Mouse (Mus musculus) stomach, postnatal 0 days (tissue): ENCODE results near the gene St7. TPM values are rescaled to one million over a fixed set of nuclear protein-coding genes. Genes with fewer than 3 reads are reported as not detected.

Experiments
- ATAC-seq: fragments of 200-750 bp; cut with Nextera tagmentation; 2 replicates; pipeline ENCODE4 v1.8.0; 2017; ENCODE audit not compliant: low FRiP score, low TSS enrichment
- DNase-seq: peaks from one replicate; pipeline ENCODE4 v3.0.0-alpha.2; 2016; ENCODE audit warnings: low spot score
- H3K27ac ChIP-seq: fragments of 300-500 bp; sonication (generic); replicated peaks from 2 replicates; pipeline ENCODE4 v1.5.1; 2014; ENCODE audit warnings: mild to moderate bottlenecking, control low read depth
- H3K27me3 ChIP-seq: fragments of 300-500 bp; sonication (generic); 2 replicates; pipeline ENCODE4 v1.6.1; 2014; ENCODE audit warnings: low read length; ENCODE audit not compliant: control insufficient read depth, insufficient read depth
- H3K36me3 ChIP-seq: fragments of 300-500 bp; sonication (generic); 2 replicates; pipeline ENCODE4 v1.6.1; 2014; ENCODE audit warnings: low read length, mixed read lengths; ENCODE audit not compliant: control insufficient read depth, insufficient read depth
- H3K4me1 ChIP-seq: fragments of 300-500 bp; sonication (generic); replicated peaks from 2 replicates; pipeline ENCODE4 v1.6.1; 2014; ENCODE audit warnings: antibody characterized with exemption; ENCODE audit not compliant: control insufficient read depth, insufficient read depth
- H3K4me2 ChIP-seq: fragments of 300-500 bp; sonication (generic); replicated peaks from 2 replicates; pipeline ENCODE4 v1.6.1; 2014; ENCODE audit warnings: low read depth, mild to moderate bottlenecking, control low read depth, moderate library complexity
- H3K4me3 ChIP-seq: fragments of 300-500 bp; sonication (generic); 2 replicates; pipeline ENCODE4 v1.5.1; 2014; ENCODE audit warnings: low read depth, low read length, control low read depth
- H3K9ac ChIP-seq: fragments of 300-500 bp; sonication (generic); 2 replicates; pipeline ENCODE4 v1.6.1; 2014; ENCODE audit warnings: mild to moderate bottlenecking, low read length, control low read depth, mixed read lengths
- H3K9me3 ChIP-seq: fragments of 300-500 bp; sonication (generic); 2 replicates; pipeline ENCODE4 v1.6.1; 2016; ENCODE audit warnings: low read length; ENCODE audit not compliant: control insufficient read depth
- CTCF ChIP-seq: IDR thresholded peaks from 2 replicates; pipeline ENCODE4 v1.5.1; 2016; ENCODE audit warnings: antibody characterized with exemption, low read depth, mild to moderate bottlenecking, moderate library complexity
- EP300 ChIP-seq: optimal IDR thresholded peaks from 2 replicates; pipeline ENCODE3; 2016; ENCODE audit warnings: antibody characterized with exemption
- WGBS: fragments of 180-500 bp; shearing (Covaris S2); extraction: QIAGEN DNeasy Blood & Tissue Kit; methylation state at CpG from one replicate; pipeline ENCODE4 v1.1.7; 2014; 5-methylcytosine and 5-hydroxymethylcytosine counted together
- polyA plus RNA-seq: library from polyadenylated mRNA; unstranded; fragments of >200 nt; fragmentation: Nextera tagmentation; extraction: Ambion mirVana; gene quantifications from 2 replicates; pipeline ENCODE4 v1.2.1, GENCODE M21; 2015

The St7 gene
- polyA plus RNA-seq, 1 experiment from 2014 or later, result 12.5 TPM

DNA sequence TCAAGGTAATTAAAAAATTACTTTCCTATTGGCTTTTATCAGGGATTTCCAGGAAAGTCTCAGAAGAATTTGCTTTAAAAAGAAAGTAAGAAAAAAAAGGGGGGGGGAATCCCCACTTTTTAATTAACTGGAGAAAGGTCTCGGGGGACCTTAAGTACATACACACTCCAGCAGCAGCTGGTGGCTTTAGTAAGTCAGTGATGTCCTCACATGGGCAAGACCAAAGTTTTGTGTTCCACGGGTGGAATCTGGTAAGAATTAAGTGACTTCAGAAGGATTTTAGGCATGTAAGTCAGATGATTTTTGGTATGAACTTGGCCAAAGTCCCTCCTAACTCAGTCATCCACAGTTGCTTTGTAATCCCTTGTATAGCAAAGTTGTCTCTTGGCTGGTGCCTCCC lies 92.5 kb downstream of the St7 start:
- no peak overlapping the region for H3K9ac ChIP-seq
- H3K27me3 ChIP-seq, result no peaks in the 10 kb centered on the region
- no peak overlapping the region for H3K4me3 ChIP-seq
- no peak for DNase-seq
- H3K4me2 ChIP-seq, result no peak overlapping the region
- WGBS, result 49% methylated on average over 2 of the region's 2 CpGs
- no peak for ATAC-seq
- H3K4me1 ChIP-seq, result no peaks in the 10 kb centered on the region
- H3K36me3 ChIP-seq, result no peaks in the 10 kb centered on the region
- H3K27ac ChIP-seq, result no peak overlapping the region
- TF ChIP-seq CTCF, result no peak
- TF ChIP-seq EP300, result no peak
- H3K9me3 ChIP-seq, result no peaks in the 10 kb centered on the region

DNA sequence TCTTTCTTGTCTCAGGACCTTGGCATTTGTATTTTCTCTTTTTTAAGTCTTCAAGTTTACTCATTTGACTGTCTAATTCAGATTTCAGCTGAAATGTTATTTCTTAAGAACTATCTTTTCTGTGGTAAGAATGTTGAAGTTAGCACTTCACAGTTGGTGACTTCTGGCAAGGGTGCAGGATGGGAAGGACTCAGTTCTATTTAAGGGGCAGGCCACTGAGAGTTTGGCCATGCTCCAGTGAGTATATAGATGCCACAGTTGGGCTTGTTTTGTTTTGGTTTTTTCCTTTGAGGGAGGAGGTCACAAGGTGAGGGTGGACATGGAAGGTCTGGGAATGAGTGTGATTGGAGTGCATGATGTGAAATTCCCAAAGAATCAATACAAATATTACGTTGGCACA lies 95.1 kb downstream of the St7 start:
- Histone ChIP-seq H3K4me2 (no peak overlapping the region), H3K4me1 (no peaks in the 10 kb centered on the region), H3K36me3 (no peaks in the 10 kb centered on the region), H3K4me3 (no peak overlapping the region), H3K9ac (no peak overlapping the region), H3K27ac (no peak overlapping the region), H3K27me3 (no peaks in the 10 kb centered on the region), H3K9me3 (no peaks in the 10 kb centered on the region)
- ATAC-seq, result no peak
- TF ChIP-seq EP300 (no peak), CTCF (no peak)
- 86% methylated on average over 1 of the region's 1 CpGs for WGBS
- no peak for DNase-seq

DNA sequence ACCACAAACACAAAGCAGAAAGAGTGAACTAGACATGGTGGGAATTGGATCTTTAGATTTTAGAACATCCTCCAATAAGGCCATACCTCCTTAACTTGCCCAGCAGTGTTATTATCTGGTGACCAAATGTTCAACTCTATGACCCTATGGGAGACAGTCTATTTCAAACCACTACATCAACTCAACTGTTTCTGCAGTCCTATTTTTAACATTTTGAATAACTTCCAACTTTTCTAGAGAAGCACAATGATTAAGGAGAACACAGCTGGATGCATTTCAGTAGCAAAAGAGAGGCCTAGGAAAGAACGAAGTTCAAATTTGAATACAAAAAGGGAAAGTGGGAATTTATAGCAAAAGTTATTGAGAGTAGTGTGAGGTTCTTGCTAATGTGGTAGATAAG lies 97.5 kb downstream of the St7 start:
- Histone ChIP-seq H3K36me3 (no peaks in the 10 kb centered on the region), H3K4me2 (no peak overlapping the region), H3K9me3 (no peaks in the 10 kb centered on the region), H3K27me3 (no peaks in the 10 kb centered on the region), H3K4me1 (no peaks in the 10 kb centered on the region; the same call in 1 of the 2 replicates), H3K4me3 (no peak overlapping the region), H3K9ac (no peak overlapping the region), H3K27ac (no peak overlapping the region)
- WGBS, result 53% methylated on average over 1 of the region's 1 CpGs
- DNase-seq (no peak), ATAC-seq (no peak)
- no peak for TF ChIP-seq EP300
- TF ChIP-seq CTCF, result no peak

DNA sequence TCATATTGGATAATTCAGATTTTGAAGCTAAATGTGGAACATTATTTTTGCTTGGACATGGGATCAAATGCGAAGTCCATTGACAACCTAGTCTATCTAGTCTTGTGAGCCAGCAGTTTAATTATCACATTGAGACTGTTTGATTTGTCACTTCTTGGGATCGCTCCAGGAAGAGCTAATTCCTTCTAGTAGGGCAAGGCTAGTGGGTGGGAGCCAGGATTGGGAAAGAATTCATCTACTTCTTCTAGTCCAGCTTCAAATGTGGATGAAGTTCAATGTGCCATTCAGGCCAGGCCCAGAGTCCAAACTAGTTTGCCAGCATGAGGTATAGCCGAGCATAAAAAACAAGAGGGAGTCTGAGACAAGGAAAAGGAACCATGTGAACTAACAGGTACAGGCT lies 100.7 kb downstream of the St7 start:
- no peak overlapping the region for H3K27ac ChIP-seq
- no peak overlapping the region for H3K9ac ChIP-seq
- no peak for ATAC-seq
- no peaks in the 10 kb centered on the region for H3K9me3 ChIP-seq
- no peak overlapping the region for H3K4me3 ChIP-seq
- H3K4me2 ChIP-seq, result no peak overlapping the region
- no peaks in the 10 kb centered on the region for H3K27me3 ChIP-seq
- no peak for TF ChIP-seq CTCF
- no peak for TF ChIP-seq EP300
- H3K36me3 ChIP-seq, result no peaks in the 10 kb centered on the region
- no peaks in the 10 kb centered on the region; the same call in 1 of the 2 replicates for H3K4me1 ChIP-seq
- 77% methylated on average over 3 of the region's 3 CpGs for WGBS
- DNase-seq, result no peak

DNA sequence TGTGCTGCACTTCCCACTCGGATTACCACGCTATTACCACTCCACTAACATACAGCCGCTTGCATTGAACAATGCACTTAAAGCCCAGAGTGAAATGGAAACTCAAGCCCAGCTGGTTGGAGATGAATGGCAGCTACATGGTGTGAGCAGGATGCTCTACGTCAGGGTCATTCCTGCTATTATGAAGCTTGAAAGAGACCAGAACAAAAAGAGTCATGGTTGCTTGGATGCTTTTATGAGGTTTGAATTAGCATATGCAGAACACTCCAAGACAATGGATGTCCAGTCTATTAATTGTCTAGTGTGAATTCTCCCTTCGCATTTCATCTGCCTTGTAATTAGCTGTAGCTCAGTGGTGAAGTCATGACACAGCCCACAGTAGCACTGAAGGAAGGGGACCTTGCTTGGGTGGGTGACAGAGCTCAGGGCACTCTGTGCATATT lies 104.6 kb downstream of the St7 start:
- DNase-seq (no peak), ATAC-seq (no peak)
- H3K9ac ChIP-seq, result no peak overlapping the region
- no peaks in the 10 kb centered on the region for H3K36me3 ChIP-seq
- H3K27ac ChIP-seq, result no peak overlapping the region
- H3K4me2 ChIP-seq, result no peak overlapping the region
- H3K4me3 ChIP-seq, result no peak overlapping the region
- no peaks in the 10 kb centered on the region for H3K9me3 ChIP-seq
- H3K4me1 ChIP-seq, result no peaks in the 10 kb centered on the region; the same call in 1 of the 2 replicates
- TF ChIP-seq CTCF (no peak), EP300 (no peak)
- H3K27me3 ChIP-seq, result no peaks in the 10 kb centered on the region
- 87% methylated on average over 5 of the region's 5 CpGs for WGBS

DNA sequence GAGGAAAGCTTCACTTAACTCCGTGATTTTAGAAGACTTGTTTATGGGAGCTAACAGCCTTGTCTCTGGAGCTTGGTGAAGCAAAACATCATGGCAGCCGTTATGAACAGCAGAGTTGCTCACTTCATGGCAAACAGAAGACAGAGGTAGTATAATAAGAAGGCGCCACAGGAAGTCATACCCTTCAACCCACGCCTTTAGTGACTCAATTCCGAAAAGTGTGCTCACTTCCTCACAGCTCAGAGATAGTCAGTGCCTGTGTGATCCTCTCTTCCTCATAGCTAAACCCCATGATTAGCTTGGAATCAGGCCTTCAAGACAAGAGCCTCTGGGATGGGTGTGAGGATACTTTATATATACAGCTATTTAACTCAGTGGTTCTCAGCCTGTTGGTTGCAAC lies 108.0 kb downstream of the St7 start:
- DNase-seq (no peak), ATAC-seq (no peak)
- TF ChIP-seq EP300 (no peak), CTCF (no peak)
- Histone ChIP-seq H3K9me3 (no peaks in the 10 kb centered on the region), H3K27me3 (no peaks in the 10 kb centered on the region), H3K9ac (no peak overlapping the region), H3K36me3 (no peaks in the 10 kb centered on the region), H3K4me2 (no peak overlapping the region), H3K27ac (no peak overlapping the region), H3K4me1 (no peaks in the 10 kb centered on the region), H3K4me3 (no peak overlapping the region)
- WGBS, result 84% methylated on average over 5 of the region's 5 CpGs
